Mouse (Mus musculus) ES-E14 (cell line): ENCODE measurements around the gene Ppp2r2c.

ENCODE experiments used
- HCFC1 ChIP-seq: IDR thresholded peaks from 2 replicates; pipeline ENCODE4 v1.6.1; 2012; ENCODE audit warnings: low read length, inconsistent platforms, borderline replicate concordance; ENCODE audit not compliant: insufficient read depth
- MAFK ChIP-seq: IDR thresholded peaks from 2 replicates; pipeline ENCODE4 v1.6.1; 2014; ENCODE audit warnings: mild to moderate bottlenecking, low read depth, low read length, inconsistent platforms; ENCODE audit not compliant: insufficient read depth
- ZC3H11A ChIP-seq: IDR thresholded peaks from 2 replicates; pipeline ENCODE4 v1.6.1; 2012; ENCODE audit warnings: low read depth, mild to moderate bottlenecking, inconsistent platforms, low read length, borderline replicate concordance

DNA sequence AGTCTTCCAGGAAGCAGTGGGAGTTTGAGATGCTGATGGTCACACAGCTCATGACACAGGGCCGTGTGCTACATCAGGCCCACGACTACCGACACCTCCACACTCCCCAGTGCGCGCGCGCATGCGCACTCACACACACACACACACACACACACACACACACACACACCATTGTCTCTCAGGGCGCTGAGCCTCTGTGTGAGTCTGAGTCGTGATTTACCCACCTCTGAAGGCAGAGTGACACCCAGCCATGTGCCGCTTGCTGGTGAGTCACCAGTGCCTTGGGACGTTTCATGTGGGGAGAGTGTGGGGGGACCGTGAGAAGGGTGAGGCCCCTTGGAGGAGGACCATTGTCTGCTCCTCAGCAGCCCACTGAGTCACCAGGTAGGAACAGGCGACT, 128.1 kb downstream of the Ppp2r2c start:
- TF ChIP-seq MAFK (no peak), ZC3H11A (no peak), HCFC1 (no peak)
